Mouse (Mus musculus) erythroblast, embryonic 14.5 days (primary cell): ENCODE measurements around the gene Apobec1. TPM values are rescaled to one million over a fixed set of nuclear protein-coding genes. Genes with fewer than 3 reads are reported as not detected.
"Not testable (repeated sequence)": the region's sequence is repeated elsewhere in the genome, so short reads cannot be mapped to it uniquely, and the experiment has no call there.

Experiments
- H3K27me3 ChIP-seq: 2 replicates; pipeline ENCODE4 v1.6.1; 2012; ENCODE audit warnings: inconsistent platforms; ENCODE audit not compliant: control insufficient read depth
- H3K36me3 ChIP-seq: 2 replicates; pipeline ENCODE4 v1.6.1; 2012; ENCODE audit warnings: mild to moderate bottlenecking, inconsistent platforms; ENCODE audit not compliant: control insufficient read depth
- H3K4me1 ChIP-seq: 2 replicates; pipeline ENCODE4 v1.6.1; 2012; ENCODE audit warnings: inconsistent platforms; ENCODE audit not compliant: control insufficient read depth
- H3K4me3 ChIP-seq: replicated peaks from 2 replicates; pipeline ENCODE3; 2012; ENCODE audit warnings: moderate library complexity, mild to moderate bottlenecking, inconsistent platforms
- H3K9me3 ChIP-seq: 2 replicates; pipeline ENCODE4 v1.6.1; 2012; ENCODE audit warnings: low read length, inconsistent platforms, mixed read lengths; ENCODE audit not compliant: control insufficient read depth
- GATA1 ChIP-seq: IDR thresholded peaks from 2 replicates; pipeline ENCODE4 v1.6.1; 2012; ENCODE audit warnings: low read length, inconsistent platforms, mixed read lengths
- TAL1 ChIP-seq: IDR thresholded peaks from 3 replicates; pipeline ENCODE4 v1.6.1; 2012; ENCODE audit warnings: low read length, inconsistent platforms, mixed read lengths
- polyA plus RNA-seq: library from polyadenylated mRNA; stranded (reverse); fragments of >175 nt; gene quantifications from 2 replicates; pipeline ENCODE4 v1.2.3, GENCODE M21; 2012

Apobec1 gene
- polyA plus RNA-seq, 1 experiment, result not detected

GRCm38 (mm10) chr6:122598014-122598413, 4.2 kb downstream of the Apobec1 start:
- Histone ChIP-seq H3K4me3 (no peak overlapping the region), H3K27me3 (no peaks in the 10 kb centered on the region), H3K4me1 (peaks cover 10% of the 10 kb centered on the region), H3K36me3 (no peaks in the 10 kb centered on the region), H3K9me3 (no peaks in the 10 kb centered on the region)
- TF ChIP-seq GATA1, result no peak
- TF ChIP-seq TAL1, result no peak

GRCm38 (mm10) chr6:122596608-122597007, 5.6 kb downstream of the Apobec1 start:
- no peaks in the 10 kb centered on the region for H3K9me3 ChIP-seq
- no peak for TF ChIP-seq TAL1
- TF ChIP-seq GATA1, result no peak
- H3K4me3 ChIP-seq, result no peak overlapping the region
- H3K36me3 ChIP-seq, result no peaks in the 10 kb centered on the region
- H3K27me3 ChIP-seq, result no peaks in the 10 kb centered on the region
- H3K4me1 ChIP-seq, result peaks cover 2% of the 10 kb centered on the region; the same call in 1 of the 2 replicates

DNA sequence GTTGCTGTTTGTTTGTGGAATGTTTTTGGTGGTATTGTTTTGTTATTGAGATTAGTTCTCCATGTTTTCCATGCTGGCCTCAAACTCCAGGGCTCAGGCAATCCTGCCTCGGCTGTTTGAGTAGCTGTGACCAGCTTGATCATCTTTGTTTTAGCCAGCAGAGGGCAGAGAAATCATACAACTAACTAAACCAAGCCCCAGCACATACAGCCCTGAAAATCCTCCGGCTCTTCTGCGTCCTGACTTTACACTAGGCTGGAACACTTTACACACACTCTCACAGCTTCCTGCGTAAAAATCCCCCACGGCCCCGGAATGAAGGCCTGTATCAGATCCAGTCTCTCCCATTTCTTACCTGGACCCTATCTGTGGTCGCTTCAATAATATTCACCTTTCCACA, 6.6 kb downstream of the Apobec1 start:
- Histone ChIP-seq H3K27me3 (no peaks in the 10 kb centered on the region), H3K4me1 (peaks cover 2% of the 10 kb centered on the region; the same call in 1 of the 2 replicates), H3K9me3 (no peaks in the 10 kb centered on the region), H3K36me3 (no peaks in the 10 kb centered on the region), H3K4me3 (no peak overlapping the region)
- TF ChIP-seq TAL1 (no peak), GATA1 (no peak)

DNA sequence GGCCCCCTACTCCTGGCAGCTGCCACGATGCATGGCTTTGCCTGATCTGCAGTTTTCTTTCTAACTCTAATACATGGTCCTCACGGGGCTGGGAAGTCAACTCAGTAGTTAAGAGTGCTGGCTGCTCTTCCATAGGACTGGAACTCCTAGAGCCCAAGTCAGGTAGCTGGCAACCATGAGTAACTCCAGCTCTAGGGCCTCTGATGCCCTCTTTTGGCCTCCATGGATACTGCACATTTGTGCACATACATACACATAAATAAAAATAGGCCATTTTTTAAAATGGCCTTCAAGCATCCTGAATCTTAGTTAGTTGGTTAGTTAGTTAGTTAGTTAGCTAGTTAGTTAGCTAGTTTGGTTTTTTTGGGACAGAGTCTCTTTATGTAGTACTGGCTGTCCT, 9.3 kb downstream of the Apobec1 start:
- no peak overlapping the region for H3K4me3 ChIP-seq
- TF ChIP-seq GATA1 (no peak), TAL1 (no peak)
- H3K4me1 ChIP-seq, result peaks cover 2% of the 10 kb centered on the region; the same call in 1 of the 2 replicates
- H3K9me3 ChIP-seq, result no peaks in the 10 kb centered on the region
- no peaks in the 10 kb centered on the region for H3K27me3 ChIP-seq
- H3K36me3 ChIP-seq, result no peaks in the 10 kb centered on the region

DNA sequence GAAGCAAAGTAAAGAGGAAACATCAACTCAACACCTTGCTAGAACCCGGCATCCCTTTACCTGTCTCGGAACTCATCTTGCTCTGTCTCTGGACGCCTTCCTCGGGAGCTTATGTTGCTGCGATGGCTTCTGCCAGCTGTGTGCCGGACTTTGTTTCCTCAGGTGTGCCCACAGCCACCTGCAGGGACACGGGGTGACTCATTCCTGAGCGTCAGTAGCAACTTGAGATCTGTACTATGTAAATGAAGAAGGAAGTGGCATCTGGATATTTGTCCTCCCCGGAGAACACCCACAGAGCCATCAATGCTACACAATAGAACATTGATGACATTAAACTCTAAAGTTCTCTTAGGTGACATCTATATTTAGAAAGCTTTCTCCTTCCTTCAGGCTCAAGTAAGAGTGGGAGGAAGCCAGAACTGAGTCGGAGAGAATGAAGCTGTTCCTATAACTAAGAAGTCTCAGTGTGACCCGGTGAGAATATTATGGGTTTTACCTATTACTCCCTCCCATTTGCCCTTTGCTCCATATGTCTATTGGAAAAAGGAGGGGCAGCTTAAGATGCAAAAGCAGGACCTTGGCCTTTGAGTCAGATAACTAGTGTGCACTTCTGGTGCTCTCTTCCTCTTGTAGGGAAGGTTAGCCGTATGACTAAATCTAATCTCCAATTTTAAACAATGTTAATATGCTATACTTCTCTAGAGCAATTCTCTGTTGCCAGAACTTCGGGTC, 11.1 kb downstream of the Apobec1 start:
- Histone ChIP-seq H3K4me1 (no peaks in the 10 kb centered on the region), H3K27me3 (no peaks in the 10 kb centered on the region), H3K36me3 (no peaks in the 10 kb centered on the region), H3K4me3 (no peak overlapping the region), H3K9me3 (no peaks in the 10 kb centered on the region)
- TF ChIP-seq GATA1 (no peak), TAL1 (no peak)

GRCm38 (mm10) chr6:122579086-122579485, 23.2 kb downstream of the Apobec1 start:
- Histone ChIP-seq H3K4me1 (no peaks in the 10 kb centered on the region), H3K4me3 (no peak overlapping the region), H3K36me3 (no peaks in the 10 kb centered on the region), H3K9me3 (no peaks in the 10 kb centered on the region), H3K27me3 (no peaks in the 10 kb centered on the region)
- TF ChIP-seq GATA1, result no peak
- no peak for TF ChIP-seq TAL1

DNA sequence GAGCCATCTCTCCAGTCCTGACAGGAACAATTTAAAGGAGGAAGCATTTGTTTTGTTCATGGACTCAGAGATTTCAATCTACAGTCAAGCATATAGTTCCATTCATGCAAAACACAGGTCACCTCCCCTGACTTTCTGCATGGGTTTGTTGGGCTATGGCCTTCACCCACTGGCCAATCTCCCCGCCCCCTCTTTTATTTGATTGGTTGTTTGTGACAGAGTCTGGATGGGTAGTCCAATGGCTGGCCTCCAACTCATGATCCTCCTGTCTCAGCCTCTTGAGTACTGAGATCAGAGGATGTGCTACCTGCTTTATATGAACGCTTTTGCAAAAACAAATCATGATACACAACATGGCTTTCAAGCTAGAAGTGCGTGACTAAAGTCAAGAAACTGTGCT, 25.2 kb downstream of the Apobec1 start:
- no peak overlapping the region for H3K4me3 ChIP-seq
- TF ChIP-seq GATA1 (no peak), TAL1 (no peak)
- no peaks in the 10 kb centered on the region for H3K36me3 ChIP-seq
- H3K27me3 ChIP-seq, result no peaks in the 10 kb centered on the region
- no peaks in the 10 kb centered on the region for H3K9me3 ChIP-seq
- H3K4me1 ChIP-seq, result no peaks in the 10 kb centered on the region

- not testable (repeated sequence) for H3K9me3 ChIP-seq, H3K4me3 ChIP-seq, H3K4me1 ChIP-seq, H3K27me3 ChIP-seq, H3K36me3 ChIP-seq
Observed at GRCm38 (mm10) chr6:122575037-122575436, 27.2 kb downstream of the Apobec1 start.

DNA sequence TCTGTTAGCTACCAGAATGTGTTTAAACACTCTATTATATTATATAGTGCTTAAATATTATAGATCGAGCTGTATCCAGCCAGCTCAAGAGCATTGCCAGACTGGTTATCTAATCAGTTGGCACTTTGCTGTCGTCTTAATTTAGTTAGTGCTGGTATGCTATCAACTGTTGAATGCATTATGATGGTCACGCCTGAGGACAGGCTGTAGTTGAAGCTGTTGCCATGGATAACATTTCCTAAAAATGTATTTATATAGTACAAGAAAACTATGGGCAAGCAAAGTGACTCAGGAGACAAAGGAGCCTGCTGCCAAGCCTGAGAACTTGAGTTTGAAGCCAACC, 30.7 kb downstream of the Apobec1 start:
- Histone ChIP-seq H3K36me3 (no peaks in the 10 kb centered on the region), H3K4me3 (no peak overlapping the region), H3K27me3 (no peaks in the 10 kb centered on the region), H3K4me1 (no peaks in the 10 kb centered on the region), H3K9me3 (no peaks in the 10 kb centered on the region)
- TF ChIP-seq TAL1, result no peak
- no peak for TF ChIP-seq GATA1
